Mouse (Mus musculus) spleen, postnatal 0 days (tissue): Measurements from ENCODE around the gene Krtap24-1. TPM values are rescaled to one million over a fixed set of nuclear protein-coding genes. Genes with fewer than 3 reads are reported as not detected.

Experiments used
- polyA plus RNA-seq: library from polyadenylated mRNA; unstranded; fragments of >200 nt; fragmentation: Nextera tagmentation; extraction: Ambion mirVana; gene quantifications from 2 replicates; pipeline ENCODE4 v1.2.1, GENCODE M21; 2015

Gene Krtap24-1
- polyA plus RNA-seq: not detected in 2 replicates

DNA sequence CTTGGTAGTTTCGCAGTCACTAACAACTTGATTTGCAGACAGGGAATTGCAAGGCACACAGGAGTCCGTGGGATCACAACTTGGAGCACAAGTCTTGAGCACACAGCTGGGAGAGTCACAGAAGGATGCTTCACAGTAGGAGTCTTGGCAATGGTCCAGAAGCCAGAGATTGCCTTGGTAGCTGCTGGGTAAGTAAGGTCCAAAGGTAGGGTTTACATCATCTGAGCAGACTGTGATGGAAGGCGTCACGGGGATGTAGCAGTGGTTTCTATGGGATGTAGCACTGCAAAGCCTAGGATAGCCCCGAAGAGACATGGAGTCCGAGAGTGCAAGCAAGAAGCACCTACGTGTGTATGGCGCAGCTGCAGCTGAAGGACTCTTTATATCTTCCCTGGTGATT is at the start of gene Krtap24-1:
Gene Krtap24-1, minus strand, starts transcription at position 358 of the 400 bp plus-strand sequence.

DNA sequence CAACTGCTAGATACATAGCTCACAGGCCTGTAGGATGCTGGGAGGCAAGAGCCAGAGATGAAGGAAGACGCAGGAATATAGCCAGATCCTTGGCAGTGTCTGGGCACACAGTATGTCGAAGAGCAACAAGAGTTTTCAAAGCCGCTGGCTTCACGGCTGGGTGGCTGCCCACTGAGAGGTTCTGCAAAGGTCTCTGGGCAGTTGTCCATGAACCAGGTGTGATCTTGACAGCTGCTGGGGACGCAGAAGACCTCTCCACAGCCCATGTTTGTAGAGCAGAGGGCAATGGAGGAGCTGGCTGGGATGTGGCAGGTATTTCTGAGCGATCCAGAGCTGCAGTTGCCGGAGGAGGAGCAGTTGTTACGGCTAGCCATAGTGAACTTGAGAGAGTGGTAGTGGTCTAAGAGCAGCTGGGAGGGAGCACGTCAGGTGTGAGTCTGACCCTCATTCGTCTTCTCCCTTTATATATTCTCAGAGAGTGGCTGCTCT is 35.3 kb upstream of the Krtap24-1 start, which contains the start of gene Krtap26-1:
Gene Krtap26-1, minus strand, starts transcription at position 439 of the 489 bp plus-strand sequence.

DNA sequence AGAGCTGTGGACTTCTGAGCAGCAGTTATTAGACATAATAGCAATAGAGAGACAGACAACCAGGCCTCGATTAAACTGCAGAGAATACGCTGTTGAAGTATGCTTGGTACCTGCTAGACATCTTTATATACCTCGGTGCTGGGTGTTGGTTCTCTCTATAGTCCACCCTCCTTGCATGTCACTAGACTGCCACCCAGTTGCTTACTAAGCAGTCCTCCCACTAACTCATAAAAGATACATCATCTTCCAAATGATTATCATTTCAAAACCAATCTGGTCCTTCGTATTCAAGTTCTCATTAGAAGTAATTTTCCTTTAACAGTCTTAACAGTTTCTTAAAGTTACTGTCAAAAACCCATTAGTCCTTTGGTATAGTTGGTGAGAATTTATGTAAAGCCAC is 15.5 kb upstream of the Krtap24-1 start, which contains the start of gene 2310079G19Rik:
Gene 2310079G19Rik, minus strand, starts transcription at position 101 of the 400 bp plus-strand sequence.

DNA sequence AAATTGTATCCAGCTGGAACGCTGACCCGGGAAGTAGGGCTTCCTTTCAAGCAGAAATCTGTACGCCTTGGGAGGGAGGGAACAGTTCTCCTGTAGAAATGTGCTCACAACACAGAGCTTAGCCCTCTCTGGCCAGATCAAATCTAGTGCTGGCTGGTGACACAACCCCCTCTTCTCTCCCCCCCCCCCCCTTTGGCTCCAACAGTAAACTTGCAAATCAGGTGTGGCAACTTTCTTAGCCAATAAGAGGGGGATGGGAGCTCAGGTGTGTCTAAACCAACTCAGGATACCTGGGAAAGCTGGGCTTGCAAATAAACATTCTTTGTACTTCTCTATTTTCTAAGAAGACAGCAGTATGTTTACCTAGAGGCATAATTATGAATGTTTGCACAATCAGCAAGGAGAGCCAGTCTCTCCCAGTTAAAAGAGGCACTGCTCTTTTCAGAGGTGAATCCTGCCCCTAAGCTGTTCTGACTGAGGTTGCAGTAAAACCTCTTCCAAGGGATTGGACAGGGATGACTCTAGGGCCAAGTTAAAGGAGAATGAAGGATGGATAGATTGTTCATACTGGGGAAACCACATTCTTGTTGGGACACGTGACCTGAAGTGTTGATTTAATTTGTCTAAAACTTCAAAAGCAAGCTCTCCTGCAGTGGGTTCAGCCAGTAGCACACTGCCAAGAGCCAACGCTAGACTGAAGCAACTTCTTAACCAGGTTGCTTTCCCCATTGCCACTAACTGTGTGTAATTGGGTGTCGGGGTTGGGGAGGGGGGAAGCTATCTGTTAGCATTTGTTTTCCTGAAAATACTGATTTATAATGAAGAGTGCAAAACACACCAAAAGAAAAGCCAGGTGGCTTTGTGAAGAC is 48.8 kb downstream of the Krtap24-1 start, which contains the start of gene Cldn8:
Gene Cldn8, minus strand, starts transcription at position 139 of the 869 bp plus-strand sequence.

Other genes starting within 250 kb of the Krtap24-1 start
- not detected in 2 replicates for gene Cldn17, start 105.3 kb downstream of the Krtap24-1 start, polyA plus RNA-seq
- gene Cldn8, start 49.1 kb downstream of the Krtap24-1 start, polyA plus RNA-seq: 0.07 and 0.08 TPM in 2 replicates
- not detected in 2 replicates for gene 2310079G19Rik, start 15.4 kb upstream of the Krtap24-1 start, polyA plus RNA-seq
- not detected in 2 replicates for gene Krtap26-1, start 35.5 kb upstream of the Krtap24-1 start, polyA plus RNA-seq
- not detected in 2 replicates for gene Krtap27-1, start 59.4 kb upstream of the Krtap24-1 start, polyA plus RNA-seq
- 0.17 TPM in 1 of 2 replicates, not detected in the other for gene 2310061N02Rik, start 95.7 kb upstream of the Krtap24-1 start, polyA plus RNA-seq
- gene Krtap13-1, start 116.6 kb upstream of the Krtap24-1 start, polyA plus RNA-seq: not detected in 2 replicates
- not detected in 2 replicates for gene Krtap13, start 139.4 kb upstream of the Krtap24-1 start, polyA plus RNA-seq
- gene 2310034C09Rik, start 146.6 kb upstream of the Krtap24-1 start, polyA plus RNA-seq: not detected in 2 replicates
- gene 2310057N15Rik, start 161.9 kb upstream of the Krtap24-1 start, polyA plus RNA-seq: not detected in 2 replicates
- not detected in 2 replicates for gene Gm5965, start 165.6 kb upstream of the Krtap24-1 start, polyA plus RNA-seq
- gene Gm20741, start 199.9 kb upstream of the Krtap24-1 start, polyA plus RNA-seq: not detected in 2 replicates
- gene Krtap15, start 207.9 kb upstream of the Krtap24-1 start, polyA plus RNA-seq: not detected in 2 replicates
- gene Krtap14, start 213.9 kb upstream of the Krtap24-1 start, polyA plus RNA-seq: not detected in 2 replicates